Mouse (Mus musculus): ENCODE data around the gene Cog4. TPM values are rescaled to one million over a fixed set of nuclear protein-coding genes. Genes with fewer than 3 reads are reported as not detected.
"Not testable (repeated sequence)": the region's sequence is repeated elsewhere in the genome, so short reads cannot be mapped to it uniquely, and the experiment has no call there.

The Cog4 gene
- total RNA-seq, 4 experiments from 2014 or later, result 76.3 to 100 (median 88.2) TPM

- no peak for DNase-seq
These were observed 14.4 kb upstream of the Cog4 start for GRCm38 (mm10) chr8:110831956-110832355.

GRCm38 (mm10) chr8:110842012-110842574, 4.3 kb upstream of the Cog4 start:
- DNase-seq, result no peak

GRCm38 (mm10) chr8:110843207-110843606, 3.2 kb upstream of the Cog4 start:
- DNase-seq, result no peak

GRCm38 (mm10) chr8:110844941-110845340, 1.5 kb upstream of the Cog4 start:
- DNase-seq, result no peak

GRCm38 (mm10) chr8:110845821-110846404, 487 bp upstream of the Cog4 start:
- no peak for DNase-seq

- no peak for DNase-seq
These were observed 760 bp downstream of the Cog4 start for GRCm38 (mm10) chr8:110847171-110847549.

GRCm38 (mm10) chr8:110847645-110848495, 1.5 kb downstream of the Cog4 start:
- no peak for DNase-seq

GRCm38 (mm10) chr8:110851186-110851585, 4.8 kb downstream of the Cog4 start:
- no peak for DNase-seq

GRCm38 (mm10) chr8:110856073-110856472, 9.7 kb downstream of the Cog4 start:
- not testable (repeated sequence) for DNase-seq

- DNase-seq, result no peak
These were observed 10.5 kb downstream of the Cog4 start for GRCm38 (mm10) chr8:110856760-110857461.

- no peak for DNase-seq
These were observed 13.5 kb downstream of the Cog4 start for GRCm38 (mm10) chr8:110859651-110860501.

- DNase-seq, result not testable (repeated sequence)
These were observed 15.1 kb downstream of the Cog4 start for GRCm38 (mm10) chr8:110861347-110862025.

GRCm38 (mm10) chr8:110870501-110870900, 24.1 kb downstream of the Cog4 start:
- DNase-seq, result no peak

- no peak for DNase-seq
These were observed 31.5 kb downstream of the Cog4 start for GRCm38 (mm10) chr8:110877862-110878261.

- no peak for DNase-seq
These were observed 35.4 kb downstream of the Cog4 start for GRCm38 (mm10) chr8:110881741-110882310.

- DNase-seq, result no peak
These were observed 37.4 kb downstream of the Cog4 start for GRCm38 (mm10) chr8:110883824-110884223.

- no peak for DNase-seq
These were observed 40.2 kb downstream of the Cog4 start for GRCm38 (mm10) chr8:110886634-110887033.

GRCm38 (mm10) chr8:110887551-110887950, 41.2 kb downstream of the Cog4 start:
- DNase-seq, result no peak

- no peak for DNase-seq
These were observed 42.0 kb downstream of the Cog4 start for GRCm38 (mm10) chr8:110888441-110888840.

GRCm38 (mm10) chr8:110888860-110889259, 42.5 kb downstream of the Cog4 start:
- DNase-seq, result no peak

GRCm38 (mm10) chr8:110889904-110890470, 43.6 kb downstream of the Cog4 start:
- no peak for DNase-seq
